Mouse (Mus musculus) layer of hippocampus, adult 9-10 months (tissue): Measurements from ENCODE around the gene Ccnd1.

ENCODE experiments used
- DNase-seq: peaks from one replicate; pipeline ENCODE4 v3.0.0; 2022; ENCODE audit warnings: low spot score

The Ccnd1 gene

DNA sequence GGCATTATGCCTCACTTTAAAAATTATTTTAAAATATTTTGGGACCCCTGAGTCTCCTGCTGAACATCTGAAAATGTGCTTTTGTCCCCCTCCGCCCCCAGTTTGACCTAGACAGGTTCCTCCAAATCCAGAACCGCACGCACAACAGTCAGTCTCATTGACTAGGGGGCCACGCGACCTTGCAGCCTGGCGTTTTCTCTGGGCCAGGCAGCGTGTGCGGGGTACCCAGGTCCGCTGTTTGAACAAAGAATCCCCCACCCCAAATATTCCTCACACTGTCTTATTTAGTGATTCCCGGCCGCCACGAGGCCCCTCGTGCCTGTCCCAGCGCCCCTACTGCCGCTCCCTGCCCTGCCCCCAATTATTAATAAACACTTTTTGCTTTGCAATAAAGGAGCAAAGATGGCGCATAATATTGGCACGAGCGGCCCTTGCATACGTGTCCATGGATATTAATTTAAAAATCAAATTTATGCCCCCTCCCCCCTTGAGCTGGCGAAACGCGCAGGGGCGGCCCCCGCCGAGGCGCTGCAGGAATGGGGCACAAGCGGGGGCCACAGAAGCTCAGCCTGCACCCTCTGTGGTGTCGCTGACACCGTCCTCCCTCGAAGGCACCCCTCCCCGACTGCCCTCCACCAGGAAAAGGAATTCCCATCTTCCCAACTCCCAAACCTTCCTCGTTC, 923 bp downstream of the Ccnd1 start:
- DNase-seq, result no peak

DNA sequence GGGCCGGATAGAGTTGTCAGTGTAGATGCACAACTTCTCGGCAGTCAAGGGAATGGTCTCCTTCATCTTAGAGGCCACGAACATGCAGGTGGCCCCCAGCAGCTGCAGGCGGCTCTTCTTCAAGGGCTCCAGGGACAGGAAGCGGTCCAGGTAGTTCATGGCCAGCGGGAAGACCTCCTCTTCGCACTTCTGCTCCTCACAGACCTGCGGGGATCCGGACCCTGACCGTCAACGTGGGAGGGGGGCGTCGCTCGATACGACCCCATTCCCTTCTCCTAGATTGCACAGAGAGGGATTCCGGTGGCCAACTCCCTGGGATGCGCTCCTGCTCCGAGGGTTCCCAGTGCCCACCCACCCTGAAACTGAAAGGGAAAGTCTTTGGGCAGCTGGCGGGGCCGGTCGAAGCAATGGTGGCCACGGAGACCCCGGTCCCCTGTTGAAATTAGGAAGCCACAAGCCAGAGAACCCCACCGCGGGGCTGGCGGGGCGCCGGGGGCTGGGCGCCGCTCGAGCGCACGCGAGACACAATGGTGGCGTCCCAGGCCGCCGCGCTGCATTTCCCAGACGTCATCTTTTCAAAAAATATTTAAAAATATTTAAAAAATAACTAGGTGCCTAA, 1.7 kb downstream of the Ccnd1 start:
- no peak for DNase-seq

DNA sequence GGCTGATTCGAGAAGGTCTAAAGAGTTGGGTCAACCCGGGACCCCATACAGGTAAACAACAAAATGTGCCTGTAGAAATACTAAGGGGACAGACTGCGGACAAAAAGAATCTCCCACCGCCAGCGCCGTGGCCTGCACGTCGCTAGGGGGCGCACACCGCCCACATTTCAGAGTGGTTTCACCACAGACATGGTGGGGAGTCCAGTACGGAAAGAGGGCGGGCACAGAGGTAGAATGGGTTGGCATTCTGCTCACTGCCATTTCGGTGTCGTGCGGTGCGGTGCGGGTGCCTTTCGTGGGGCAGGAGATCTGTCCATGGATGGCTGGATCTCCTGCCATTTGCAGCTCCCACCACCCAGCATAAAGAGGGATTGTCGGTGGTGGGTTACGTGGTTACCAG, 2.2 kb downstream of the Ccnd1 start:
- peak; percentile 77 for DNase-seq

DNA sequence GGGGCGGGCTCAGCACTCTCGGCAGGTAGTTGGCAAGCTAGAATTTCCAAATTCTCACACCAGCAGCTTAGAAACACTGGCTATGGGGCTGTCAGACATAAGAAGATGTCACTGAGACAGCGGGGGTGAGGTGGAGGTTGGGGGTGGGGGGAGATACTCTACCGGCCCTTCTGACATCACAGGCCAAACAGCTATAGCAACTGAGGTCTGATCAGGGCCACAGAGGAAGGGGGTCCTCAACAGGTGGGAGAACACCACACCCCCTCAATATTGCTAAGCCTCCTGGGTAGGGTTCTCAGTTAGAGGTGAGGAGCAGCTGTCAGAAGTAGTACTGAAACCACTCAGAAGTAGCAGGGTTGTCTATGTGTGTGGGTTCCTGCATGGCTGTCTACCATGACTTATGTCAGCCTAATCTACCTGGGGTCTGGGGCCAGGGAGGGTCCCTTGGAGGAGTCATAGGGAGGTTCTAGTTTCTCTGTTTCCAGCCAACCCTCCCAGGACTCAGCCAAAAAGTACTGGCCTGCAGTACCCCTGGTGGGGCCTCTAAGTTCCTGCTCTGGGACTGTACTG, 3.3 kb downstream of the Ccnd1 start:
- no peak for DNase-seq

DNA sequence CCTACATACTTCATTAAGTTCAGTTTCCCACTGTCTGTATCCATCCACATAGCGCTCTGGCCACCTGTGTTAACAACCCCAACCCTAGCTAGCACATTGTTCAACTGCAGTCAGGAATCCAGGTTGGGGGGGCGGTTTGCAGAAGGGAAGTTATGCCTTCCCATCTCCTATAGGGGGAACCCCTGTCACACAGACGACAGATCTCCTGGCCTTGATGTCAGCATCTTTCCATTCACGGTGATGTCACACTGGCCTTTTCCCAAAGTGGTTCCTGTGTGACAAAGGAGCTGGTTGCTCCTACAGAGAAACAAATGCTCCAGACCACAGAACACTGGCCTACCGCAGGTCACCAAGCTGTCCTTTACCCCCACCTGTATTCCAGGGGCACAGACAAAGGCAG, 4.2 kb downstream of the Ccnd1 start:
- DNase-seq, result no peak

DNA sequence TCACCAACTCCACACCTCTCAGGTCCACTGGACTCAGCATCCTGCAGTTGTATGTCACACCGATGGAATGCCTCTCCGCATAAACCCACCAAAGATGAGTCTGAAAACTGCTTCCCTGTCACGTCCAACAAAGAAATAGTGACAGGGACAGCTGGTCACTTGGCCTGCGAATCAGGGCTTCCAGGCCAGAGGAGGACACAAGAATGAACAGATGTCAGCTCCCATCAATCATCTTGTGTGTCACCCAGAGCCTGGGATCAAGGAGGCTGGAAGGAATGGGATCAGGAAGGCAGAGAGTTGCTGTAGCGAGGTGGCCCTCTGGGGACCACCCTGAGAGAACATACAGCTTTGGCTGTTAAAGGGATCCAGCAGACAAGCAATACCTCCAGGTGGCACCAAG, 4.8 kb downstream of the Ccnd1 start:
- DNase-seq, result no peak

DNA sequence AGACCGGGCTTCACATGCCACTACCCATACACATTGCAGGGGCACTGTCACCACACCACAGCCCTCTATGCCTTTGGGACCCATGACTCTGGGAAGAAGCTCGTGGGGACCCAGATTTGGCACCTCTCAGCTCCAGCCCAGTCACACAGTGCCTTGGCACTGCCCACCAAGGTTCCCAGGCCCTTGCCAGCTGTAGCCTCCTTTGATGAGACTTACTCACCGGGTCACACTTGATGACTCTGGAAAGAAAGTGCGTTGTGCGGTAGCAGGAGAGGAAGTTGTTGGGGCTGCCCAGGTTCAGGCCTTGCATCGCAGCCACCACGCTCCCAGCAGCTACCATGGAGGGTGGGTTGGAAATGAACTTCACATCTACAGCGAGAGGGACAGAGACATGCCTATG, 5.9 kb downstream of the Ccnd1 start:
- DNase-seq, result no peak

DNA sequence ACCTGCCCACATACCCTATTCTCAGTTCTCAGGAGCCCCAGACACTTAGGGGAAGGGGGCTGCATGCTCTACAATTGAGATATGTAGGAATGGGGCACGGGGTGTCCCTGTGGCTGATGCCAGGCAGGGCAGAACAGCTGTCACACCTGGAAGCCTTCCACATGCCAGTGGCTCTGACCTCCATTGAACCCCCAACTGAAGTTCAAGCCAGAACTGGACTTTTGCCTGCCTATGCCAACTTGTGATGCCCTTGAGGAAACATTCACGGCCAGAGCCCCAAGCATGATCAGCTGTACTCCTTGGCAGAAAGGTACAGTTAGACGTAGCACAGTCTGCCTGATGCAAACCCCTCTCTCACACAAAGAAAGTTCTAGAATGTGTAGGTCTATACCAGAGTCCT, 6.4 kb downstream of the Ccnd1 start:
- no peak for DNase-seq

DNA sequence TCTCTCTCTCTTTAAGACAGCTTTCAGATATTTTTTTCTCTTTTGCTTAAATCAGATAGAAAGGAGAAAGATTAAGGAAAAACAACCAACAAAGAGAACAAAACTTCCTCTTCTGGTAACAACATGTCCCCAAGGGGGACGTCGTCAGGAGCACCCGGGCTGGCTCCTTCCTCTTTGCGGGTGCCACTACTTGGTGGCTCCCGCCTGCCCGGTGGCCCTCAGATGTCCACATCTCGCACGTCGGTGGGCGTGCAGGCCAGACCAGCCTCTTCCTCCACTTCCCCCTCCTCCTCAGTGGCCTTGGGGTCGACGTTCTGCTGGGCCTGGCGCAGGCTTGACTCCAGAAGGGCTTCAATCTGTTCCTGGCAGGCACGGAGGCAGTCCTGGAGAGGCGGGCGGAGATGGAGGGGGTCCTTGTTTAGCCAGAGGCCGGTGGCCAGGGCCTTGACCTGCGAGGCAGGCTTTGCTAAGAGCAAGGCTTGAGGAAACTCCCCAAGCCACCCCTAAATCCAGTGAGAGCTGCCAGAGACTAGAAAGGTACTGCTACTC, 7.3 kb downstream of the Ccnd1 start:
- DNase-seq, result no peak

DNA sequence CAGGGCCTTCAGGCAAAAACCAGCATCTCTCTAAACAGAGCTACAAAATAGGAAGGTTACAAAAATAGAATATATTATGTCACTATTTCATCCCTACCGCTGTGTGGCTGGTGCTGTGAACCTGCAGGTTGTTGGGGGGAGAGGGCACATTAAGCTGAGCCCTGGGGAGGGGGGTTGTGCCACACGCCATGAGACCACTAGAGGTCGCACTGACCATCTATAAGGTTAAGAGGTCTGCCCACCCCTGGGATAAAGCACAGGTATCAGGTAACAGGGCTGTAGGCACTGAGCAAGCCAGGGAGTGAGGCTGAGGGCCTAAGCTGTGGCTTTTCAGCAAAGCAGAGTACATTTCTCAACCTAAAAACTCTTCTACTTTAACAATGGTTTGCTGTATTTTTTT, 7.9 kb downstream of the Ccnd1 start:
- no peak for DNase-seq

DNA sequence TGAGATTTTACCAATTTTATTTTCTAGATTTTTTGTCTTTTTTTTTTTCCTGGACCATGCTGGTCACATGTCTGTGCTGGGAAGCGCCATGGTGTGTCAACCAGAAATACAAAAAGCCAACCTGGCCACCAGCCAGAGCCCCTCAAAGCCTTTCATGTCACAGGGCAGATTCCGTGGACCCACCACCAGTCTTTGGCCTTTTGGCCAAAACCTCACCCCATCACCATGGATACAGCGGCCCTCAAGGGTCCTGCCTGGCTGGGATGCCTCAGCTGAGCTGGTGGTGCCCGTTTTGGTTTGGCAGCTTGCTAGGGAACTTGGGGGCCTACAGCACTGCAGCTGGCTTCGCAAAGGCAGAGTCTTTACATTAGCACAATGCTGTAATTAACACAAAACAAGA, 9.8 kb downstream of the Ccnd1 start:
- DNase-seq, result no peak

DNA sequence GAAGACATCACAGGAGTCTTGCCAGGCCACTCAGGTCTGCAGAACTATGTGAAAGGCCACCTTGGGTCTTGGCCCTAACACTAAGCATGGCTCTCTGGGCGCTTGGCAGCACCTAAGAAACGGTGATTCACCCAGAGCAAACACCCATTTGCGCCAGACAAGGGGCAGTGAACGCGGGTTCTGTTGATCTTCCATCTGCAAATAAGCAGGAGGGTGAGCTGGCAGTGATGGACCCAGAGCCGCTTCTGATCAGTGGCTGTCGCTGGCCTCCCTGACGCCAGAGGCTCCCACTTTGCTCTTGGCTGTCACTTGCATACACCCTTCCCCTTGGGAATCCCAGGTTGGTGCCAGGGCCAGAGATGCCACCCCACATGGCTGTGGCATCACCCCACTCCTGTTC, 10.2 kb downstream of the Ccnd1 start:
- no peak for DNase-seq

DNA sequence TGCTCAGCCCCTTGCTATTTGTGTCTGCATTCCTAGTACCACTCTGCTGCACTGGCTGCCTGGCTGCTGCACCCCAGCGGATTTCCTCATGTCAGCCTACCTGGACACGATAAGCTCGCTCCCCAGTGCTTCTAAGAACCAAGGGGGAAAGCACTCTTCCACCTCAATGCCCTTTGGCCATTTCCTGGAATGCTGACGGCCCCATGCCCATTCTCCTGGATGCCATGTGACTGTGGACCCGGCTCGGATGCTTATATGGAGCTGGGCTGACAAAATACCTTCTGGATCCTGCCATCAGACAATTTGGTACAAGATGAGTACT, 10.9 kb downstream of the Ccnd1 start:
- DNase-seq, result no peak

DNA sequence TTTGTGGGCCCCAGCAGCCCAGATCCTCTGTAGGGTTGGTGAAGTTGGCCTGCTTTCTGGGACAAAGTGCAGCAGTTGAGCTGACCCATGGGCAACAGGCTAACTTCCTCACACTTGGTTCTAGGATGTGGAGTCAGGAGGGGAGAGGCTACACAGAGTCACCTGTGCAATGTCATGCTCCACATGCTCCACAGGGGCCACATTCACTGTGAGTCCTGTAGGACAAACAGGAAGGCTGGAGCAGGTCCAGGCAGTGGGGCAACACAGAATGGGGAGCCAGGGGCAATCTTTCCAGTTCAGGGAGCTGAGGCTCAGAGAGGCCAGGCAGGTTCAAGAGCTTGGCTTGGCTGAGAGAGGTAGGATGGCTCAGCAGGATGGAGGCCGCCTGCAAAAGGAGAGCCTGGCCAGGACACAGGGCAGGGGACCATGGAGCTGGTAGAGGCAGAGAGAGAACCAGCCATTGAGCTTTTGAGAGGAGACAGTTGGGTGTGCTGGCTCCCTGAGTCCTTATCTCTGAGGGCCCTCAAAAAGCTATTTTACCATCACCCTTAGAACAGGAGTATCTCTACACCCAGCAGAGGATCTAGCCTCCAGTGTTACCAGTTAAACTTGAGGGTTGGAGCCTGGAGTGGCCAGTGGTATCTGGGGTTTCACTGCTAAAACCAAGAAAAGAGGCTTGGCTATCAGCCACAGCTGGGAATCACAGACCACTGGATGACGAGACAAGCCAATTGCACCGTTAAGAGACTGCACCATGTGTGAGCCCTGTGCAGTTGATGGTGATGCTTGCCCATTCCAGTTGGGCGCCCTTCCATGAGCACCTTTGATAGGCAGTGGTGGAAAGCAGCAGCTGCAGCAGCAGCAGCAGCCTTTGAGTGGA, 11.5 kb downstream of the Ccnd1 start:
- DNase-seq, result no peak

DNA sequence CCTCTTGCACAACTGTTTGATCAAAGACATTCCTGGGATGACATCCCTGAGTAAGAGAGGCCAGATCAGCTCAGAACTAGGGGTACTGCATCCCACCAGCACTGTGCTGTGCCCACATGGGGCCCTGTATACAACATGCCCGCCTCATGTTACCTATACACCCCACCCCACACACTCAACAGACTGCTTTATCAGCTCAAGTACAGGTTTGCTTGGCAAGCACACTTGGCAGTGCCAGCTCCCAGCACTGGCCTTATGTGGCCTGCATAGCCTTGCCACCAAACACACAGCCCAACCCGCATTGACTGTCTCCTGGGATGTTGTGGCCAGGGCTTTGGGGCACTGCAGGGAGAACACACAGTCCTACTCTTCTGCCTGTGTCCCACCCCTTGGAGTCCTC, 12.1 kb downstream of the Ccnd1 start:
- no peak for DNase-seq

DNA sequence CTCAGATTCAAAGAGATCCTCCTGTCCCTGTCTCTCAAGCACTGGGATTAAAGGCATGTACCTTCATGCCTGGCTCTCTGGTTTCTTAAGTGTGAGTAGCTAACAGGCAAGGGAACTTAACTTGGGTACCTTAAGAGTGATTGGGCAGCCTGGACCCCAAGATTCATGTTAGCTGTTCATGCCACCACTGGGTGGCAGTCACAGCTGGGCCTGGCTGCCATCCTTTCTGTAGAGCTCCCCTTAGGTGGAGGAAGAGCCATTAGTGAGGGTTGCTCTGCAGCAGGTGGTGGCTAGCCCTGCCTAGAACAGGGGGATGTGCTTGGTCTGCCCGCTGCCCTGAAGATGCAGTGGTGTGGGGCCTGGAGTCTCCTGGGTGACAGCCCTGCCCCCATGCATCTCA, 20.9 kb downstream of the Ccnd1 start:
- no peak for DNase-seq

DNA sequence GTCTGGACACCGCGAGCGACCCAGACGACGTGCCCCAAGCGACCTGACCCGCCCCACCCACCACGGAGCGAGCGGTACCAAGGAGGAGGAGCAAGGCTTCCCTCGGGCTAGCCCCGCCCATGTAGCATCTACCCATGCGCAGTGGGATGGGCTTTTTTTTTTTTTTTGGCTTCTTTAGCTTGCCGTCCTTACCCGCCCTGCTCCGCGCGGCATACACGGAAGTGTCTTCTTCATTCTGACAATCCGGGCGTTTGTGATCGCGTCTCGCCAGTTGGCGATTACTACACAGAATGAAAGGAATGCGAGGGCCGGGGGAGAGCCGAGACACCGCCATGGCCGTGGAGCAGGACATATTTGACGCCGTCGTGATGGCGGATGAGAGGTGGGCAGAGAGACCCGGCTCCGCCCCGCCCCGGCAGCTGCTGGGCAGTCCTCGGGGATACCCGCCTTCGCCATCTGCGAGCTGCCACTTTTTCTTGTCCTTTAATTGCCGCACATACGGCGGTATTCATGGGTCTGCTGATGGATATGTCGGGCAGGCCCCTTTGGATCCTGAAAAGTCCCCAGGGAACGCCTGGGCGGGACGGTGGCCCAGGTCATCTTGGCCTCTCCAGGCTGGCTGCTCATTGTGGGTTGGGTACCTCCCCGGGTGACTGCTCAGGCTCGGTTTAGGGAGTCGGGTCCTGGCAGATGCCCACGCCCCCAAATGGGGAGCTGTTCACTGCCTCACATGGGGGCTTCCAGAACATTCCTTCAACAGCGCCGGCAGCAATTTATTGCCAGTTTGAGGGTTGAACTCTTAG, 24.6 kb downstream of the Ccnd1 start, which contains the start of gene LTO1:
Gene LTO1, plus strand, starts transcription at position 153 of the 803 bp plus-strand sequence.
- DNase-seq, result no peak

DNA sequence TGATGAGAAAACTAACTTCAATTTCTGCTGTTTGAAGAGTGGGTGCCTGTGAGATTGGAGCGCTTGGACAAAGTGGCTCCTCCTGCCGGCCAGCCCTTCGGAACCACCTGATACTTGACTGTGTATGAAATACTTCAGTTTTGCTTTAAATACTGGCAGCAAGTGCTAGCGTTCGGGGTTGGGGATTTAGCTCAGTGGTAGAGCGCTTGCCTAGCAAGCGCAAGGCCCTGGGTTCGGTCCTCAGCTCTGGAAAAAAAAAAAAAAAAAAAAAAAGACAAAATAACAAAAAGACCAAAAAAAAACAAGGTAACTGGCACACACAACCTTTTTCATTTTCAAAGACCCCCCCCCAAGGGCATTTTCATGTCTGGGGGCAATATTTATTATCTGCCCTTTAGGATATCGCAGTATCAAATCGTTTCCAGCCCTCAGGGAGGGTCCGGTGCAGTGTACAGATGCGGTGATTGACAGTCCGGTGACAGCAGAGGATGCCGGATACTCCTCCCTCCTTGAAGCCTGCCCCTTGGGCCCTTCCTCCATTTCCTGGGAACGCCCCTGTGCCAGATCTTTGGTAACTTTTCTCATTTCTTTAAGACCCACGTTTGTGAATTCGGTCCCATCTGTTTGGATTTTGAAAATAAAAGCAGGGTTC, 25.3 kb downstream of the Ccnd1 start:
- DNase-seq, result peak; percentile 75

DNA sequence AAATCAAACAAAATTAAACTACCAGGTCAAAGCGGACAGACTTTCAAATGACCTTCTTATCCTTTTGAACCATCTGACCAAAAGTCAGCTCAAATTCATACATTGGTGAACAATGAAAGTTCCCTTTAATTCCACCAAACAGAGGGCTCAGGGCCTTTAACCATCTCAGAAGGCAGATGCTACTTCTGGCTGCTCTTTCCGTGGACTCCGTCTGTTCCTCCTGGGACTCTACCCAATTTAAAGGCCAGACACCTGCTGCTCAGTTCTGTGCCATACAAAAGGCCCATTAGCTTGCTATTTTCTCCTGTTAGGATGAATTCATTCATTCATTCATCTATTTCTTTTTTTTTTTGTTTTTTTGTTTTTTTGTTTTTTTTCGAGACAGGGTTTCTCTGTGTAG, 26.8 kb downstream of the Ccnd1 start:
- DNase-seq, result no peak

DNA sequence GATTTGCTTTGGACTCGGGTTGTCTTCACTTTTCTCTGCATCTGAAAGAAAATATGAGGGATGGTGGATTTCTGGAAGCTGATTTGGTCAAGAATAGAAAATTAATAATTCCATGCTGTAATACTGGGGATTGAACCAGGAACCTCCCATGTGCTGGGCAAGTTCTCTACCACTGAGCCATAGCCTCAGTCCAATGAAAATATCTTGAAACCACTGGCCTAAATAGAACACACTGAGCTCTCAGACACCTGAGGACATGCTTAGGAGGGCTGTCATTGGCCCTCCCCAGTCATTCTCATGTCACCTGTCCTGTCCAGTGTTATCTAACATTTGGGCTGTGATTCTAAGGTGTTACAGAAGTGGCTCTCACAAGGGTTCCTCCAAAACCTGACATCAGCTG, 28.6 kb downstream of the Ccnd1 start:
- no peak for DNase-seq

DNA sequence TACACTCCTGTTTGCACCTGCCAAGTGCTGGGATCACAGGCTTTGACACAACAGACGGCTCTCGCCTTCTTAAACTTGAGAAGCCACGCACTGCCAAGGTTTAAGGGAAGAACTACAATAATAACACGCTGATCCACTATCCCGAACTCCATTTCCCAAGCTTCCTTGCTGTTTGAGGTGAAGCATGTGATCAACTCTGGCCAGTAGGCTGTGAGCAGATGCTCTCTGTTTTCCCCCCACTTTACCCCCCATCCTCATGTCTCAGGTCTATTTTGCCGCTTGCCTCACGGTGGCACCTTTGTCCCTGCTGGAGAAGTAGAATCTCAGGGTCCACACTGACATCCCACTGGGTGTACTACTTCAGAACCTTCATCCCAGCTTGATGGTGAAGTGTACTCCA, 31.0 kb downstream of the Ccnd1 start:
- DNase-seq, result no peak
